Mouse (Mus musculus) monocyte, adult 2 months (primary cell): ENCODE results near the gene Pex11a.
"Not testable (repeated sequence)": the region's sequence is repeated elsewhere in the genome, so short reads cannot be mapped to it uniquely, and the experiment has no call there.

Experiments used
- DNase-seq, 2 experiments: peaks; one replicate each; pipeline ENCODE4 v3.0.0; 2022; ENCODE audit warnings: low spot score in 2 of 2, low read depth in 1 of 2

Pex11a gene

GRCm38 (mm10) chr7:79742659-79743536 is at the start of gene Pex11a, which contains the start of gene Wdr93:
Pex11a (minus strand) TSS chr7:79743131.
Wdr93 (plus strand) TSS chr7:79743163.
- DNase-seq: peak; percentile 33 to 62

- not testable (repeated sequence) for DNase-seq
These were observed 46.9 kb upstream of the Pex11a start for GRCm38 (mm10) chr7:79789812-79790211.

- peak in 1 of 2 experiments; percentile 25 for DNase-seq
These were observed 43.4 kb upstream of the Pex11a start for GRCm38 (mm10) chr7:79786295-79786694.

GRCm38 (mm10) chr7:79782516-79782855 is 39.6 kb upstream of the Pex11a start:
- DNase-seq: no peak

GRCm38 (mm10) chr7:79781826-79782515 is 39.0 kb upstream of the Pex11a start:
- DNase-seq: no peak

GRCm38 (mm10) chr7:79780647-79781626 is 38.0 kb upstream of the Pex11a start:
- DNase-seq: peak; percentile 29 to 63

GRCm38 (mm10) chr7:79771561-79772512 is 28.9 kb upstream of the Pex11a start:
- no peak for DNase-seq

GRCm38 (mm10) chr7:79769664-79770063 is 26.7 kb upstream of the Pex11a start:
- DNase-seq: no peak

- DNase-seq: no peak
These were observed 23.1 kb upstream of the Pex11a start for GRCm38 (mm10) chr7:79765991-79766390.

GRCm38 (mm10) chr7:79762106-79762505 is 19.2 kb upstream of the Pex11a start:
- DNase-seq: no peak

GRCm38 (mm10) chr7:79761124-79761876 is 18.4 kb upstream of the Pex11a start:
- DNase-seq: no peak

- no peak for DNase-seq
These were observed 16.8 kb upstream of the Pex11a start for GRCm38 (mm10) chr7:79759766-79760165.

GRCm38 (mm10) chr7:79758176-79758575 is 15.2 kb upstream of the Pex11a start:
- no peak for DNase-seq

GRCm38 (mm10) chr7:79756334-79756733 is 13.4 kb upstream of the Pex11a start:
- no peak for DNase-seq

GRCm38 (mm10) chr7:79749511-79749910 is 6.6 kb upstream of the Pex11a start:
- DNase-seq: no peak

GRCm38 (mm10) chr7:79747659-79748058 is 4.7 kb upstream of the Pex11a start:
- DNase-seq: no peak

GRCm38 (mm10) chr7:79744585-79744984 is 1.7 kb upstream of the Pex11a start:
- no peak for DNase-seq

- DNase-seq: no peak
These were observed 1.1 kb upstream of the Pex11a start for GRCm38 (mm10) chr7:79744051-79744450.

GRCm38 (mm10) chr7:79742277-79742658 is 663 bp downstream of the Pex11a start:
- no peak for DNase-seq
